Mouse (Mus musculus): ENCODE measurements at regions not wholly inside any gene's neighbourhood (a gene's known extent, or its start where the extent isn't known, plus 50 kb on each side); places are given as distances from the start of the nearest gene placed in this dataset.
"Not testable (repeated sequence)": the region's sequence is repeated elsewhere in the genome, so short reads cannot be mapped to it uniquely, and the experiment has no call there.

DNA sequence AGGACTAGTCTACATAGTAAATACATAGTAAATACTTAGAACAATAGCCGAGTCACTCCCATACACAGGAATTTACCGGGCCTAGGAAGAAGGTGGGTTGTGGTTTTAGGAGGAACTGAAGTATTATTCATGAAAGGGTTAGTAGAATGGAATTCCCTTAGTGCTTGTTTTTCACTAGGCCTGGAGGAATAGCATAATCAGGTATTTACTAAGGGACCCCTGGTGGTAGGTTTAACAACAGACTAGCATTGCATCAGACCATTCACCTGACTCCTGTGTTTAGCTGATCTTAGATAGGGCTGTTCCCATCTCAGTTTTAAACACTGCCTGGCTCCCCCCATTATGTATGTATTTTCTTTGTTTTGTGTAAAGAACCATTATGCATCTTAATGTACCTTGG is 339.0 kb downstream of the Dync2h1 start:
- H3K27ac ChIP-seq; H3K36me3 ChIP-seq; H3K4me1 ChIP-seq (replicated peaks); H3K4me3 ChIP-seq (replicated peaks); H3K4me2 ChIP-seq; ATAC-seq (ENCODE audit: insufficient number of reproducible peaks, insufficient read depth, low FRiP score, low TSS enrichment, low read depth); H3K9me3 ChIP-seq; H3K9ac ChIP-seq (replicated peaks); H3K27me3 ChIP-seq: not testable (repeated sequence)
- 89% methylated on average over 2 of the region's 2 CpGs for WGBS

- H3K27me3 ChIP-seq; H3K27ac ChIP-seq; H3K9ac ChIP-seq (replicated peaks); ATAC-seq (ENCODE audit: insufficient number of reproducible peaks, insufficient read depth, low FRiP score, low TSS enrichment, low read depth); H3K9me3 ChIP-seq; H3K36me3 ChIP-seq; H3K4me1 ChIP-seq (replicated peaks); H3K4me3 ChIP-seq (replicated peaks); H3K4me2 ChIP-seq: not testable (repeated sequence)
- 61% methylated on average over 5 of the region's 5 CpGs for WGBS
These were observed 349.3 kb downstream of the Dync2h1 start for GRCm38 (mm10) chr9:6834936-6835335.

DNA sequence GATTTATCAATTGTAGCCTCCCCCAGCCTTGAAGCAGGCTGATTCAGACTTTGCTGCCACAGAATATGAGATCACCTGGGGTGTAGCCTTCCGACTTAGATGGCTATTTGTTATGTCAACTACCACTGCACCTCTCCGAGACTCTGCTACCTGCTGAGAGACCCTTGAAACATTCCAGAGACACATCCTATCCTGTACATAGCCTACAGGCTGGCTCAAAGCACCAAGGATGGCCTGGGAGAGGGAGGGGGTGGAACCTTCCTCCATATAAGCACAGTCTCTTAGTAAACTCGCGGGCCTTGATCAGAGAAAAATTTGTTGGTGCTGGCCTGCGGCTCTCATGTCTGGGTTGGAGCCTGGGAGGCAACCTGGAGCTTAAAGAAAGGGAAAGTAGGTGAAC is 349.8 kb downstream of the Dync2h1 start:
- whole genome bisulfite sequencing: 65% methylated on average over 5 of the region's 5 CpGs
- H3K27ac ChIP-seq: no peak overlapping the region
- H3K4me1 ChIP-seq (replicated peaks): no peaks in the 10 kb centered on the region
- no peak overlapping the region for H3K4me2 ChIP-seq
- H3K36me3 ChIP-seq: no peaks in the 10 kb centered on the region
- H3K4me3 ChIP-seq (replicated peaks): no peak overlapping the region
- no peaks in the 10 kb centered on the region for H3K9me3 ChIP-seq
- no peaks in the 10 kb centered on the region for H3K27me3 ChIP-seq
- no peak overlapping the region for H3K9ac ChIP-seq (replicated peaks)
- ATAC-seq (ENCODE audit: insufficient number of reproducible peaks, insufficient read depth, low FRiP score, low TSS enrichment, low read depth): no peak

DNA sequence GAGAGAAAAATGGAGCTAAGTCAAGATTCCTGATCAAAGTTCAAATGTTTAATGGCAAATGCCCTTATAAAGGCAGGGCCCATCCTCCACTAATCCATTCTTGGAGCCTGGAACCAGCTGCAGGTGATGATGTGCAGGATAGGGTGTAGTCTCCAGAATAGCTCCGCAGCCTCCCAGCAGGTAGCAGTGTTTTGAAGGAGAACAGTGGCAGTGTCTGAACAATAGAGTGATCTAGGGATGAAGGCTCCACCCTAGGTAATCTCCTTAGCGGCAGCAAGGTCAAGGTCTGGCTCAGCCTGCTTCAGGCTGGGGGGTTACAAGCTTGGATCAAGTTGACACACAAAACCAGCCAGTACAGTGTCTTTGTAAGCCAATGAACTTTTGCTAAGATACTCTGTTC is 351.4 kb downstream of the Dync2h1 start:
- H3K4me3 ChIP-seq (replicated peaks): no peak overlapping the region
- H3K4me1 ChIP-seq (replicated peaks): no peaks in the 10 kb centered on the region
- no peak for ATAC-seq (ENCODE audit: insufficient number of reproducible peaks, insufficient read depth, low FRiP score, low TSS enrichment, low read depth)
- H3K9me3 ChIP-seq: no peaks in the 10 kb centered on the region
- no peaks in the 10 kb centered on the region for H3K27me3 ChIP-seq
- no peaks in the 10 kb centered on the region for H3K36me3 ChIP-seq
- H3K9ac ChIP-seq (replicated peaks): no peak overlapping the region
- no peak overlapping the region for H3K4me2 ChIP-seq
- no peak overlapping the region for H3K27ac ChIP-seq
- 63% methylated on average over 2 of the region's 2 CpGs for WGBS

GRCm38 (mm10) chr9:6831642-6832041 is 352.6 kb downstream of the Dync2h1 start:
- 90% methylated on average over 6 of the region's 6 CpGs for WGBS
- not testable (repeated sequence) for H3K27me3 ChIP-seq; H3K27ac ChIP-seq; H3K4me2 ChIP-seq; H3K4me1 ChIP-seq (replicated peaks); ATAC-seq (ENCODE audit: insufficient number of reproducible peaks, insufficient read depth, low FRiP score, low TSS enrichment, low read depth); H3K9ac ChIP-seq (replicated peaks); H3K4me3 ChIP-seq (replicated peaks); H3K36me3 ChIP-seq; H3K9me3 ChIP-seq

DNA sequence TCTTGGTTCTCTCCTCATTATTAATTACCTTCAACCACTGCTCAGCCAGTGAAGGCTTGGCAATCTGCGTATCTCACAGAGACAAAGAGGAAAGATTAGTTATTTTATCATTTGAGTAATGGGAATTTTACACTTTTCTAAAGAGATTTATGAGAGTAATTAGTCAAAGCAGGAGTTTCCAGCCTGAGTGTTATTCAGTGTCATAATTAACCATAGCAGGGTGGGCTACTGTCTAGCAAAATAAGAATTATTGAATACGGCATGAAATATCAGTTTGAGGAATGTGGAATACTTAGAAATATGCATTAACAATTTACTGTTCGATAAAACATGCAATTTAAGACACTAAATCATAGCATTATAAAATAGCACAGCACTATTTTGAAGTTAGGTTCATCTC is 357.7 kb downstream of the Dync2h1 start:
- H3K4me3 ChIP-seq (replicated peaks): no peak overlapping the region
- no peaks in the 10 kb centered on the region for H3K36me3 ChIP-seq
- H3K9ac ChIP-seq (replicated peaks): no peak overlapping the region
- no peak overlapping the region for H3K27ac ChIP-seq
- H3K9me3 ChIP-seq: no peaks in the 10 kb centered on the region
- H3K4me2 ChIP-seq: no peak overlapping the region
- no peak for ATAC-seq (ENCODE audit: insufficient number of reproducible peaks, insufficient read depth, low FRiP score, low TSS enrichment, low read depth)
- 87% methylated on average over 3 of the region's 3 CpGs for WGBS
- H3K4me1 ChIP-seq (replicated peaks): no peaks in the 10 kb centered on the region
- H3K27me3 ChIP-seq: no peaks in the 10 kb centered on the region

DNA sequence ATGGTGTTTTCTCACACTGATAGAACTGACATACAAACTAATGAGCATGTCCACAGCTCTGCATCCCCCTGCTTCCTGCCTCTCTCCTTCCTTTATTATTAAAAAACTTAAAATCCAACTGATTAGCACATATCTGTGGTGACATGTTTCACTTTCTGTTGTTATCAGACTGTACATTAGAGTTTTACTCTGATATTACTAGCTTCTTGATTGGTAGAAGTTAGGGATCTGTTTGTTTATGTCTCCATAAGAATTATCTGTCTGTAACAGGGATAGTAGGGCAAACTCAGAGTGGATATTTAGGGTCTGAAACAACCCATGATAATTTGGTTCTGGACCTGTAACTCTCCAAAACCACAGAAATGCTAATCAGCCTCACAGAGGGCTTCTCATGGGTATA is 358.6 kb downstream of the Dync2h1 start:
- ATAC-seq (ENCODE audit: insufficient number of reproducible peaks, insufficient read depth, low FRiP score, low TSS enrichment, low read depth): no peak

DNA sequence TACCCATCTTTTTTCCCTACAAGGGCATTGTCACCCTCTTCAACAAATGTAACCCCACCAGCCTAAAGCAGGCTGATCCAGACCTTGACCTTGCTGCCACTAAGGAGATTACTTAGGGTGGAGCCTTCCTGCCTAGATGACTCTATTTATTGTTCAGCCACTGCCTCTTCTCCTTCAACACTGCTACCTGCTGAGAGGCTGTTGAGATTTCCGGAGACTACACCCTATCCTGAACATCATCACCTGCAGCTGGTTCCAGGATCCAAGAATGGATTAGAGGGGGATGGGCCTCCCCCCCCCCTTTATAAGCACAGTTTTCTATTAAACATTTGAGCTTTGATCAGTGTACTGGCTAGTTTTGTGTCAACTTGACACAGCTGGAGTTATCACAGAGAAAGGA is 360.3 kb downstream of the Dync2h1 start:
- not testable (repeated sequence) for H3K9ac ChIP-seq (replicated peaks)

More for the DNA sequence above, 358.6 kb downstream of the Dync2h1 start:
- Histone ChIP-seq H3K27me3 (no peaks in the 10 kb centered on the region), H3K9me3 (no peaks in the 10 kb centered on the region), H3K4me1 (replicated peaks) (no peaks in the 10 kb centered on the region), H3K27ac (no peak overlapping the region), H3K4me2 (no peak overlapping the region), H3K9ac (replicated peaks) (no peak overlapping the region), H3K4me3 (replicated peaks) (no peak overlapping the region), H3K36me3 (no peaks in the 10 kb centered on the region)

GRCm38 (mm10) chr9:6823536-6823935 is 360.7 kb downstream of the Dync2h1 start:
- no peak for ATAC-seq (ENCODE audit: insufficient number of reproducible peaks, insufficient read depth, low FRiP score, low TSS enrichment, low read depth)
- no peaks in the 10 kb centered on the region for H3K9me3 ChIP-seq
- H3K9ac ChIP-seq (replicated peaks): no peak overlapping the region
- WGBS: 85% methylated on average over 1 of the region's 1 CpGs
- H3K4me2 ChIP-seq: no peak overlapping the region
- no peaks in the 10 kb centered on the region for H3K4me1 ChIP-seq (replicated peaks)
- no peaks in the 10 kb centered on the region for H3K36me3 ChIP-seq
- H3K4me3 ChIP-seq (replicated peaks): no peak overlapping the region
- no peak overlapping the region for H3K27ac ChIP-seq
- H3K27me3 ChIP-seq: no peaks in the 10 kb centered on the region

More for the DNA sequence above, 360.3 kb downstream of the Dync2h1 start:
- H3K4me2 ChIP-seq; H3K4me1 ChIP-seq (replicated peaks); H3K4me3 ChIP-seq (replicated peaks); ATAC-seq (ENCODE audit: insufficient number of reproducible peaks, insufficient read depth, low FRiP score, low TSS enrichment, low read depth); H3K27me3 ChIP-seq; H3K27ac ChIP-seq; H3K9me3 ChIP-seq; H3K36me3 ChIP-seq: not testable (repeated sequence)
- WGBS: 79% methylated on average over 1 of the region's 1 CpGs

DNA sequence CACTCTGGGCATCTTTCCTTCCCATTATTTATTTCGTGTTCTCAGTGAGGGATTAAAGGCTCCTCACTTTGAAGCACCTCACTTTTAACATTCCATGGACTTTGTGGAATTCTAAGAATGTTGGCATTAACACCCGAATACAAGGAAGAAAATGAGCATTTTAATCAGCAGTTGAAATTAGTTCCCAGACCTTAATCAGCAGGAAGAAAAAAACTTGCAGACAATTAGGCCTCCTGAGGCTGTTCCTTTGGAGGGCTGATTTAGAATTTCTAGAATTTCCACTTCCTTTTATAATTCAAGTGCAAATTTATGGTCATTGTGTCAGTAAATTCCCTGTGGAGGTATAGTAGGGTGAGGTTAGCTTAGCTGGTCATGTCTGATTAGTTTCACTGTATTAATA is 407.6 kb downstream of the Dync2h1 start:
- 44% methylated on average over 2 of the region's 2 CpGs for WGBS
- ATAC-seq (ENCODE audit: insufficient number of reproducible peaks, insufficient read depth, low FRiP score, low TSS enrichment, low read depth): no peak
- no peak overlapping the region for H3K27ac ChIP-seq
- no peak overlapping the region for H3K4me3 ChIP-seq (replicated peaks)
- H3K4me2 ChIP-seq: no peak overlapping the region
- H3K36me3 ChIP-seq: no peaks in the 10 kb centered on the region
- H3K4me1 ChIP-seq (replicated peaks): no peaks in the 10 kb centered on the region
- H3K27me3 ChIP-seq: no peaks in the 10 kb centered on the region
- H3K9me3 ChIP-seq: 0 out of 2 replicates have a peak, but pooled peaks cover 7% of the 10 kb centered on the region
- H3K9ac ChIP-seq (replicated peaks): no peak overlapping the region

- H3K27me3 ChIP-seq: no peaks in the 10 kb centered on the region
- no peak overlapping the region for H3K4me2 ChIP-seq
- H3K4me1 ChIP-seq (replicated peaks): no peaks in the 10 kb centered on the region
- no peak overlapping the region for H3K27ac ChIP-seq
- H3K9ac ChIP-seq (replicated peaks): no peak overlapping the region
- no peak for ATAC-seq (ENCODE audit: insufficient number of reproducible peaks, insufficient read depth, low FRiP score, low TSS enrichment, low read depth)
- 87% methylated on average over 1 of the region's 1 CpGs for WGBS
- H3K36me3 ChIP-seq: no peaks in the 10 kb centered on the region
- H3K9me3 ChIP-seq: no peaks in the 10 kb centered on the region
- H3K4me3 ChIP-seq (replicated peaks): no peak overlapping the region
These were observed 442.8 kb downstream of the Dync2h1 start for GRCm38 (mm10) chr9:6741478-6741877.

DNA sequence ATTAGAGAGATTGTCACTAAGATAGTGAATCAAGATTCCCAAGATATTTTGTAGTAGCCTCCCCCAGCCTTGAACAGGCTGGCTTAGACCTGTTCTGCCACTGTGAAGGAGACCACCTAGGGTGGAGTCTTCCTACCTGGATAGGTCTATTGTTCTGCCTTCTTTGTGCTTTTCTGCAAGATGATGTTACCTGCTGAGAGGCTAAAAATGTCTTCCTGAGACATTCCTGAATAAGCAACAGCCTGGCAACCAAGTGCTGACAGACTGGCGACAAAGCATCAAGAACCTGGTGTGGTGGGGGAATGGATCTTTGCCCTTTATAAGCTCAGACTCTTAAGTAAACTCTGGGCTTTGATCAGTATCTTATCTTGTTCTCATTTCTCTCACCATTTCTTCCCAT is 447.8 kb downstream of the Dync2h1 start:
- Histone ChIP-seq H3K4me1 (replicated peaks) (no peaks in the 10 kb centered on the region), H3K27me3 (no peaks in the 10 kb centered on the region), H3K27ac (no peak overlapping the region), H3K36me3 (no peaks in the 10 kb centered on the region), H3K9me3 (no peaks in the 10 kb centered on the region), H3K4me2 (no peak overlapping the region), H3K4me3 (replicated peaks) (no peak overlapping the region), H3K9ac (replicated peaks) (no peak overlapping the region)
- 96% methylated on average over 1 of the region's 1 CpGs for WGBS
- no peak for ATAC-seq (ENCODE audit: insufficient number of reproducible peaks, insufficient read depth, low FRiP score, low TSS enrichment, low read depth)
